Mouse (Mus musculus): Measurements from ENCODE around the gene Scnn1a.
A peak's percentile ranks its signal among the peaks of the same experiment; 100 is the strongest.

Scnn1a gene

GRCm38 (mm10) chr6:125377582-125378451 is 57.4 kb downstream of the Scnn1a start:
- DNase-seq (ENCODE audit: low read depth, low spot score) = no peak
- Histone ChIP-seq H3K36me3 (ENCODE audit: control insufficient read depth, insufficient read depth, low read length, poor library complexity, severe bottlenecking) (no peaks in the 10 kb centered on the region), H3K27me3 (ENCODE audit: control insufficient read depth, insufficient read depth, low read length, poor library complexity, severe bottlenecking) (peaks cover 2% of the 10 kb centered on the region; the same call in 1 of the 2 replicates)

GRCm38 (mm10) chr6:125378621-125379020 is 58.2 kb downstream of the Scnn1a start:
- no peaks in the 10 kb centered on the region for H3K36me3 ChIP-seq (ENCODE audit: control insufficient read depth, insufficient read depth, low read length, poor library complexity, severe bottlenecking)
- DNase-seq (ENCODE audit: low read depth, low spot score) = no peak
- H3K27me3 ChIP-seq (ENCODE audit: control insufficient read depth, insufficient read depth, low read length, poor library complexity, severe bottlenecking) = peaks cover 2% of the 10 kb centered on the region; the same call in 1 of the 2 replicates

- DNase-seq (ENCODE audit: low read depth, low spot score) = no peak
- H3K36me3 ChIP-seq (ENCODE audit: control insufficient read depth, insufficient read depth, low read length, poor library complexity, severe bottlenecking) = no peaks in the 10 kb centered on the region
- peaks cover 2% of the 10 kb centered on the region; the same call in 1 of the 2 replicates for H3K27me3 ChIP-seq (ENCODE audit: control insufficient read depth, insufficient read depth, low read length, poor library complexity, severe bottlenecking)
Observed at GRCm38 (mm10) chr6:125379781-125380180, 59.3 kb downstream of the Scnn1a start.

- H3K36me3 ChIP-seq (ENCODE audit: control insufficient read depth, insufficient read depth, low read length, poor library complexity, severe bottlenecking) = no peaks in the 10 kb centered on the region
- no peak for DNase-seq (ENCODE audit: low read depth, low spot score)
- H3K27me3 ChIP-seq (ENCODE audit: control insufficient read depth, insufficient read depth, low read length, poor library complexity, severe bottlenecking) = peaks cover 2% of the 10 kb centered on the region; the same call in 1 of the 2 replicates
Observed at GRCm38 (mm10) chr6:125380372-125381360, 60.2 kb downstream of the Scnn1a start, which contains the start of gene Plekhg6. Gene Plekhg6 (minus strand): TSS chr6:125380793.

- H3K27me3 ChIP-seq (ENCODE audit: control insufficient read depth, insufficient read depth, low read length, poor library complexity, severe bottlenecking) = peaks cover 2% of the 10 kb centered on the region; the same call in 1 of the 2 replicates
- no peaks in the 10 kb centered on the region for H3K36me3 ChIP-seq (ENCODE audit: control insufficient read depth, insufficient read depth, low read length, poor library complexity, severe bottlenecking)
- no peak for DNase-seq (ENCODE audit: low read depth, low spot score)
Observed at GRCm38 (mm10) chr6:125382024-125382423, 61.6 kb downstream of the Scnn1a start.

GRCm38 (mm10) chr6:125385066-125385974 is 64.9 kb downstream of the Scnn1a start:
- H3K27me3 ChIP-seq (ENCODE audit: control insufficient read depth, insufficient read depth, low read length, poor library complexity, severe bottlenecking) = no peaks in the 10 kb centered on the region; the same call in 1 of the 2 replicates

GRCm38 (mm10) chr6:125386080-125386479 is 65.6 kb downstream of the Scnn1a start:
- H3K27me3 ChIP-seq (ENCODE audit: control insufficient read depth, insufficient read depth, low read length, poor library complexity, severe bottlenecking) = no peaks in the 10 kb centered on the region; the same call in 1 of the 2 replicates
- no peaks in the 10 kb centered on the region for H3K36me3 ChIP-seq (ENCODE audit: control insufficient read depth, insufficient read depth, low read length, poor library complexity, severe bottlenecking)
- DNase-seq (ENCODE audit: low read depth, low spot score) = no peak

More at GRCm38 (mm10) chr6:125385066-125385974, 64.9 kb downstream of the Scnn1a start:
- DNase-seq (ENCODE audit: low read depth, low spot score) = peak; percentile 15
- H3K36me3 ChIP-seq (ENCODE audit: control insufficient read depth, insufficient read depth, low read length, poor library complexity, severe bottlenecking) = no peaks in the 10 kb centered on the region

GRCm38 (mm10) chr6:125389853-125390252 is 69.4 kb downstream of the Scnn1a start:
- H3K36me3 ChIP-seq (ENCODE audit: control insufficient read depth, insufficient read depth, low read length, poor library complexity, severe bottlenecking) = no peaks in the 10 kb centered on the region
- no peaks in the 10 kb centered on the region; the same call in 1 of the 2 replicates for H3K27me3 ChIP-seq (ENCODE audit: control insufficient read depth, insufficient read depth, low read length, poor library complexity, severe bottlenecking)
- DNase-seq (ENCODE audit: low read depth, low spot score) = no peak
